Mouse (Mus musculus) mouse trophoblast stem cell (cell line): ENCODE measurements around the gene Noa1.

Experiments
- in situ Hi-C, 2 experiments: fragments of 300-500 bp; cut with MseI, MboI; formaldehyde crosslinking; loops; 2 replicates in 1 of 2; 3 replicates in 1 of 2; pipeline ENCODE4 v1.15.1; 2025

The Noa1 gene

GRCm38 (mm10) chr5:77259315-77259714, 50.6 kb downstream of the Noa1 start:
- in situ Hi-C loops = no loop called here

GRCm38 (mm10) chr5:77257603-77258002, 52.3 kb downstream of the Noa1 start:
- in situ Hi-C loops = no loop called here

- in situ Hi-C loops = no loop called here
Measured at GRCm38 (mm10) chr5:77254402-77254801, 55.5 kb downstream of the Noa1 start.

GRCm38 (mm10) chr5:77253154-77253553, 56.7 kb downstream of the Noa1 start:
- in situ Hi-C loops = no loop called here

- in situ Hi-C loops = no loop called here
Measured at GRCm38 (mm10) chr5:77252115-77252827, 57.6 kb downstream of the Noa1 start.

- in situ Hi-C loops = no loop called here
Measured at GRCm38 (mm10) chr5:77251656-77252055, 58.2 kb downstream of the Noa1 start.

GRCm38 (mm10) chr5:77250083-77250482, 59.8 kb downstream of the Noa1 start:
- in situ Hi-C loops = no loop called here

- in situ Hi-C loops = no loop called here
Measured at GRCm38 (mm10) chr5:77245787-77246671, 63.9 kb downstream of the Noa1 start.

GRCm38 (mm10) chr5:77245463-77245786, 64.5 kb downstream of the Noa1 start:
- in situ Hi-C loops = no loop called here

GRCm38 (mm10) chr5:77244331-77244987, 65.4 kb downstream of the Noa1 start:
- in situ Hi-C loops = no loop called here
